Mouse (Mus musculus) cerebellum, adult 8-10 months (tissue): ENCODE measurements around the gene Rnf215.
A peak's percentile ranks its signal among the peaks of the same experiment; 100 is the strongest.
"Not testable (repeated sequence)": the region's sequence is repeated elsewhere in the genome, so short reads cannot be mapped to it uniquely, and the experiment has no call there.

ENCODE experiments used
- DNase-seq: peaks from one replicate; pipeline ENCODE4 v3.0.0; 2022

Rnf215 gene

GRCm38 (mm10) chr11:4148536-4149156, 13.6 kb downstream of the Rnf215 start:
- DNase-seq = no peak

GRCm38 (mm10) chr11:4149886-4150285, 14.9 kb downstream of the Rnf215 start:
- no peak for DNase-seq

GRCm38 (mm10) chr11:4153694-4154093, 18.7 kb downstream of the Rnf215 start:
- no peak for DNase-seq

- no peak for DNase-seq
These were observed 20.6 kb downstream of the Rnf215 start for GRCm38 (mm10) chr11:4155641-4156040.

GRCm38 (mm10) chr11:4158676-4159075, 23.7 kb downstream of the Rnf215 start:
- DNase-seq = no peak

- peak; percentile 90 for DNase-seq
These were observed 25.1 kb downstream of the Rnf215 start, which contains the start of the genes Ccdc157 and Sf3a1 for GRCm38 (mm10) chr11:4159808-4160708. Ccdc157 (minus strand) TSS chr11:4160293. Sf3a1 (plus strand) TSS chr11:4160350.

GRCm38 (mm10) chr11:4160758-4161480, 25.9 kb downstream of the Rnf215 start:
- DNase-seq = no peak

GRCm38 (mm10) chr11:4164701-4165100, 29.7 kb downstream of the Rnf215 start:
- no peak for DNase-seq

- DNase-seq = no peak
These were observed 31.6 kb downstream of the Rnf215 start for GRCm38 (mm10) chr11:4166467-4167090.

- DNase-seq = no peak
These were observed 39.6 kb downstream of the Rnf215 start for GRCm38 (mm10) chr11:4174586-4174985.

- no peak for DNase-seq
These were observed 42.7 kb downstream of the Rnf215 start for GRCm38 (mm10) chr11:4177716-4178115.

GRCm38 (mm10) chr11:4182061-4182460, 47.1 kb downstream of the Rnf215 start:
- no peak for DNase-seq

GRCm38 (mm10) chr11:4183511-4183910, 48.5 kb downstream of the Rnf215 start:
- no peak for DNase-seq

- DNase-seq = no peak
These were observed 49.4 kb downstream of the Rnf215 start for GRCm38 (mm10) chr11:4184251-4184952.

- DNase-seq = not testable (repeated sequence)
These were observed 50.5 kb downstream of the Rnf215 start for GRCm38 (mm10) chr11:4185480-4185879.

GRCm38 (mm10) chr11:4186486-4187317, 51.7 kb downstream of the Rnf215 start, which contains the start of gene Tbc1d10a:
Tbc1d10a (plus strand) TSS chr11:4186789.
- peak; percentile 98 for DNase-seq

- peak; percentile 21 for DNase-seq
These were observed 52.3 kb downstream of the Rnf215 start for GRCm38 (mm10) chr11:4187318-4187700.

- DNase-seq = no peak
These were observed 54.2 kb downstream of the Rnf215 start for GRCm38 (mm10) chr11:4189182-4189581.

- no peak for DNase-seq
These were observed 55.7 kb downstream of the Rnf215 start for GRCm38 (mm10) chr11:4190677-4191076.
